Mouse (Mus musculus) limb, embryonic 10.5 days (tissue): Measurements from ENCODE around the gene Trim28. TPM values are rescaled to one million over a fixed set of nuclear protein-coding genes. Genes with fewer than 3 reads are reported as not detected.

Experiments
- DNase-seq: peaks from one replicate; pipeline ENCODE4 v3.0.0-alpha.2; 2017; ENCODE audit warnings: low spot score
- H3K27ac ChIP-seq: fragments of 300-500 bp; sonication (generic); 2 replicates; pipeline ENCODE4 v1.5.1; 2016; ENCODE audit warnings: mild to moderate bottlenecking
- H3K27me3 ChIP-seq: fragments of 300-500 bp; sonication (generic); 2 replicates; pipeline ENCODE4 v1.6.1; 2016; ENCODE audit warnings: low read depth, mild to moderate bottlenecking; ENCODE audit not compliant: poor library complexity, severe bottlenecking
- H3K36me3 ChIP-seq: fragments of 300-500 bp; sonication (generic); 2 replicates; pipeline ENCODE4 v1.6.1; 2016; ENCODE audit warnings: mild to moderate bottlenecking, moderate library complexity
- H3K4me1 ChIP-seq: fragments of 300-500 bp; sonication (generic); 2 replicates; pipeline ENCODE4 v1.6.1; 2016
- H3K4me3 ChIP-seq: fragments of 300-500 bp; sonication (generic); 2 replicates; pipeline ENCODE4 v1.5.1; 2016; ENCODE audit warnings: mild to moderate bottlenecking, moderate library complexity
- H3K9me3 ChIP-seq: fragments of 300-500 bp; sonication (generic); replicated peaks from 2 replicates; pipeline ENCODE4 v1.6.1; 2016; ENCODE audit warnings: mild to moderate bottlenecking
- WGBS: fragments of 180-500 bp; shearing (Covaris S2); methylation state at CpG from one replicate; pipeline ENCODE4 v1.1.7; 2016; 5-methylcytosine and 5-hydroxymethylcytosine counted together
- polyA plus RNA-seq: library from polyadenylated mRNA; unstranded; fragments of >200 nt; fragmentation: Nextera tagmentation; extraction: Ambion mirVana; gene quantifications from 2 replicates; pipeline ENCODE4 v1.2.1, GENCODE M21; 2016

The Trim28 gene
- polyA plus RNA-seq, 1 experiment from 2014 or later: 561 TPM

GRCm38 (mm10) chr7:12979776-12980175, 19.1 kb upstream of the Trim28 start:
- H3K9me3 ChIP-seq: no peaks in the 10 kb centered on the region
- H3K4me1 ChIP-seq: peaks cover 16% of the 10 kb centered on the region
- 0 out of 2 replicates have a peak overlapping the region, but pooled peaks have one; percentile 14 for H3K27ac ChIP-seq
- H3K36me3 ChIP-seq: peaks cover 15% of the 10 kb centered on the region
- H3K4me3 ChIP-seq: no peak overlapping the region
- DNase-seq: no peak
- no peaks in the 10 kb centered on the region for H3K27me3 ChIP-seq
- WGBS: 57% methylated on average over 6 of the region's 6 CpGs

- no peaks in the 10 kb centered on the region for H3K27me3 ChIP-seq
- H3K27ac ChIP-seq: 0 out of 2 replicates have a peak overlapping the region, but pooled peaks have one; percentile 14
- peaks cover 16% of the 10 kb centered on the region for H3K4me1 ChIP-seq
- no peaks in the 10 kb centered on the region for H3K9me3 ChIP-seq
- WGBS: 88% methylated on average over 7 of the region's 7 CpGs
- H3K4me3 ChIP-seq: no peak overlapping the region
- peaks cover 15% of the 10 kb centered on the region for H3K36me3 ChIP-seq
- DNase-seq: no peak
Observed at GRCm38 (mm10) chr7:12980291-12980690, 18.6 kb upstream of the Trim28 start.

- no peak overlapping the region for H3K4me3 ChIP-seq
- peaks cover 13% of the 10 kb centered on the region for H3K36me3 ChIP-seq
- WGBS: 89% methylated on average over 1 of the region's 1 CpGs
- H3K27ac ChIP-seq: no peak overlapping the region
- H3K9me3 ChIP-seq: no peaks in the 10 kb centered on the region
- no peaks in the 10 kb centered on the region for H3K27me3 ChIP-seq
- no peaks in the 10 kb centered on the region for H3K4me1 ChIP-seq
- DNase-seq: no peak
Observed at GRCm38 (mm10) chr7:12985724-12986123, 13.2 kb upstream of the Trim28 start.

- WGBS: 87% methylated on average over 8 of the region's 8 CpGs
- DNase-seq: no peak
- no peaks in the 10 kb centered on the region for H3K27me3 ChIP-seq
- peaks cover 9% of the 10 kb centered on the region for H3K36me3 ChIP-seq
- no peaks in the 10 kb centered on the region for H3K4me1 ChIP-seq
- H3K4me3 ChIP-seq: no peak overlapping the region
- no peaks in the 10 kb centered on the region for H3K9me3 ChIP-seq
- H3K27ac ChIP-seq: no peak overlapping the region
Observed at GRCm38 (mm10) chr7:12986906-12987305, 12.0 kb upstream of the Trim28 start.

- H3K27ac ChIP-seq: no peak overlapping the region
- WGBS: 90% methylated on average over 8 of the region's 8 CpGs
- H3K4me3 ChIP-seq: no peak overlapping the region
- H3K36me3 ChIP-seq: peaks cover 2% of the 10 kb centered on the region
- H3K4me1 ChIP-seq: no peaks in the 10 kb centered on the region
- DNase-seq: no peak
- no peaks in the 10 kb centered on the region for H3K27me3 ChIP-seq
- no peaks in the 10 kb centered on the region for H3K9me3 ChIP-seq
Observed at GRCm38 (mm10) chr7:12987409-12988189, 11.3 kb upstream of the Trim28 start.

- Histone ChIP-seq H3K4me1 (no peaks in the 10 kb centered on the region), H3K27me3 (no peaks in the 10 kb centered on the region), H3K9me3 (no peaks in the 10 kb centered on the region), H3K36me3 (no peaks in the 10 kb centered on the region), H3K27ac (no peak overlapping the region), H3K4me3 (no peak overlapping the region)
- no peak for DNase-seq
- 5% methylated on average over 3 of the region's 3 CpGs for WGBS
Observed at GRCm38 (mm10) chr7:12992222-12992621, 6.7 kb upstream of the Trim28 start.

- Histone ChIP-seq H3K4me1 (no peaks in the 10 kb centered on the region), H3K36me3 (no peaks in the 10 kb centered on the region), H3K27ac (no peak overlapping the region), H3K4me3 (no peak overlapping the region), H3K9me3 (no peaks in the 10 kb centered on the region), H3K27me3 (no peaks in the 10 kb centered on the region)
- WGBS: 89% methylated on average over 10 of the region's 10 CpGs
- no peak for DNase-seq
Observed at GRCm38 (mm10) chr7:12993148-12993547, 5.8 kb upstream of the Trim28 start.

GRCm38 (mm10) chr7:12995862-12996261, 3.1 kb upstream of the Trim28 start:
- Histone ChIP-seq H3K27me3 (no peaks in the 10 kb centered on the region), H3K4me1 (no peaks in the 10 kb centered on the region), H3K9me3 (no peaks in the 10 kb centered on the region)

GRCm38 (mm10) chr7:12997230-12997629, 1.7 kb upstream of the Trim28 start:
- Histone ChIP-seq H3K4me3 (no peak overlapping the region), H3K36me3 (no peaks in the 10 kb centered on the region), H3K27ac (no peak overlapping the region), H3K27me3 (no peaks in the 10 kb centered on the region), H3K4me1 (no peaks in the 10 kb centered on the region), H3K9me3 (no peaks in the 10 kb centered on the region)
- WGBS: 76% methylated on average over 5 of the region's 5 CpGs
- no peak for DNase-seq

More at GRCm38 (mm10) chr7:12995862-12996261, 3.1 kb upstream of the Trim28 start:
- DNase-seq: no peak
- H3K36me3 ChIP-seq: no peaks in the 10 kb centered on the region
- H3K4me3 ChIP-seq: no peak overlapping the region
- no peak overlapping the region for H3K27ac ChIP-seq

- DNase-seq: no peak
- H3K27ac ChIP-seq: no peak within 1 kb of the TSS
- H3K36me3 ChIP-seq: no peaks in the 10 kb centered on the region
- no peak within 1 kb of the TSS for H3K4me3 ChIP-seq
- WGBS: 79% methylated on average over 5 of the region's 5 CpGs
- H3K27me3 ChIP-seq: no peaks in the 10 kb centered on the region
- no peaks in the 10 kb centered on the region for H3K4me1 ChIP-seq
- H3K9me3 ChIP-seq: no peaks in the 10 kb centered on the region
Observed at GRCm38 (mm10) chr7:12998053-12998452, 861 bp upstream of the Trim28 start, which contains the start of gene Slc27a5. TSS of gene Slc27a5 (minus strand) at chr7:12998192.

- Histone ChIP-seq H3K4me1 (0 out of 2 replicates have a peak, but pooled peaks cover 2% of the 10 kb centered on the region), H3K36me3 (peaks cover 23% of the 10 kb centered on the region), H3K4me3 (no peak overlapping the region), H3K27me3 (peaks cover 6% of the 10 kb centered on the region; the same call in 1 of the 2 replicates), H3K27ac (no peak overlapping the region), H3K9me3 (no peaks in the 10 kb centered on the region)
- 78% methylated on average over 1 of the region's 1 CpGs for WGBS
- no peak for DNase-seq
Observed at GRCm38 (mm10) chr7:13001584-13001983, 2.7 kb downstream of the Trim28 start.

GRCm38 (mm10) chr7:13003380-13003779, 4.5 kb downstream of the Trim28 start:
- Histone ChIP-seq H3K4me3 (no peak overlapping the region), H3K9me3 (no peaks in the 10 kb centered on the region), H3K27ac (no peak overlapping the region), H3K36me3 (peaks cover 40% of the 10 kb centered on the region), H3K27me3 (peaks cover 24% of the 10 kb centered on the region), H3K4me1 (peaks cover 19% of the 10 kb centered on the region)
- DNase-seq: no peak
- 80% methylated on average over 5 of the region's 5 CpGs for WGBS

GRCm38 (mm10) chr7:13006011-13006410, 7.1 kb downstream of the Trim28 start:
- Histone ChIP-seq H3K4me3 (no peak overlapping the region), H3K36me3 (peaks cover 40% of the 10 kb centered on the region), H3K9me3 (no peaks in the 10 kb centered on the region), H3K27me3 (peaks cover 27% of the 10 kb centered on the region), H3K4me1 (peaks cover 31% of the 10 kb centered on the region), H3K27ac (no peak overlapping the region)
- WGBS: 91% methylated on average over 17 of the region's 17 CpGs
- no peak for DNase-seq
